Mouse (Mus musculus) kidney, adult 2 months (tissue): ENCODE data around the gene Aicda. TPM values are rescaled to one million over a fixed set of nuclear protein-coding genes. Genes with fewer than 3 reads are reported as not detected.
"Not testable (repeated sequence)": the region's sequence is repeated elsewhere in the genome, so short reads cannot be mapped to it uniquely, and the experiment has no call there.

Source experiments
- DNase-seq: peaks from one replicate; pipeline ENCODE4 v3.0.0; 2021
- H3K27ac ChIP-seq: fragments of 200-500 bp; 2 replicates; pipeline ENCODE4 v1.5.1; 2012; ENCODE audit warnings: low read depth, low read length, control low read depth, inconsistent platforms; ENCODE audit not compliant: insufficient read depth
- H3K27me3 ChIP-seq: fragments of 200-500 bp; replicated peaks from 2 replicates; pipeline ENCODE4 v1.6.1; 2012; ENCODE audit warnings: mild to moderate bottlenecking, moderate library complexity, low read length, inconsistent platforms; ENCODE audit not compliant: control insufficient read depth, insufficient read depth
- H3K36me3 ChIP-seq: fragments of 200-500 bp; 2 replicates; pipeline ENCODE4 v1.6.1; 2012; ENCODE audit warnings: mild to moderate bottlenecking, moderate library complexity, low read length, inconsistent platforms; ENCODE audit not compliant: control insufficient read depth, insufficient read depth
- H3K4me1 ChIP-seq: fragments of 200-500 bp; 2 replicates; pipeline ENCODE4 v1.6.1; 2011; ENCODE audit warnings: low read length; ENCODE audit not compliant: control insufficient read depth, insufficient read depth
- H3K4me3 ChIP-seq: fragments of 200-500 bp; 2 replicates; pipeline ENCODE4 v1.5.1; 2011; ENCODE audit warnings: mild to moderate bottlenecking, low read depth, low read length, control low read depth; ENCODE audit not compliant: insufficient read depth
- CTCF ChIP-seq: fragments of 200-500 bp; conservative IDR thresholded peaks from 2 replicates; pipeline ENCODE4 v1.5.1; 2011; ENCODE audit warnings: low read depth, mild to moderate bottlenecking, control low read depth, low read length, moderate library complexity, mixed read lengths; ENCODE audit not compliant: insufficient read depth, insufficient read length
- POLR2A ChIP-seq: fragments of 200-500 bp; IDR thresholded peaks from one replicate; pipeline ENCODE4 v1.6.1; 2011; ENCODE audit warnings: low read depth, low read length, control low read depth
- whole genome bisulfite sequencing: fragments of 180-500 bp; shearing (Covaris S2); methylation state at CpG from one replicate; pipeline ENCODE4 v1.1.7; 2018; 5-methylcytosine and 5-hydroxymethylcytosine counted together
- polyA plus RNA-seq: library from polyadenylated mRNA; depleted of rRNA; stranded (reverse); fragments of >200 nt; gene quantifications from 2 replicates; pipeline ENCODE4 v1.2.3, GENCODE M21; 2012

Gene Aicda
- polyA plus RNA-seq, 1 experiment, result not detected

GRCm38 (mm10) chr6:122532883-122533302 lies 20.7 kb upstream of the Aicda start:
- 2% methylated on average over 4 of the region's 4 CpGs for WGBS
- DNase-seq, result peak; percentile 95
- no peak overlapping the region for H3K4me3 ChIP-seq

DNA sequence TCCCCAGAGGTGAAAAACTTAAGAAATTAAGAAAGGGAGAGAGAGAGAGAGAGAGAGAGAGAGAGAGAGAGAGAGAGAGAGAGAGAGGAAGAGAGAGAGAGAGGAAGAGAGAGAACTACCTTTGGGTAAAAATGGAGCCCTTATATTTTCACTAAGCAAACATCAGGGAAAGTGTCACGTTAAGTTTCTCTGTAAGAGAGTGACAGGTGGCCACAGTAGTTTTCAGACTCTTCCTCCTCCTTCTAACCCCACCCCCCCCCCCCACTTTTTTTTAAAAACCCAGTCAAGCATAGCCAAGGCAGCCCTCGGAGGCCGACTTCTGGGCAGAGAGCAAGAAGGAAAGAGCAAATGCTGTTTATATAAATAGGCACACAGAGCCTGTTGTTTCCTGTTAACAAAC lies 19.6 kb upstream of the Aicda start:
- WGBS, result 18% methylated on average over 3 of the region's 3 CpGs
- Histone ChIP-seq H3K36me3 (no peaks in the 10 kb centered on the region), H3K27ac (peak overlapping the region; percentile 72; the same call in 1 of the 2 replicates), H3K4me1 (peaks cover 3% of the 10 kb centered on the region; the same call in 1 of the 2 replicates), H3K27me3 (no peaks in the 10 kb centered on the region), H3K4me3 (no peak overlapping the region)
- TF ChIP-seq CTCF (no peak), POLR2A (no peak)
- DNase-seq, result peak; percentile 46

More at GRCm38 (mm10) chr6:122532883-122533302, 20.7 kb upstream of the Aicda start:
- H3K4me1 ChIP-seq, result peaks cover 3% of the 10 kb centered on the region; the same call in 1 of the 2 replicates
- no peaks in the 10 kb centered on the region for H3K36me3 ChIP-seq
- TF ChIP-seq POLR2A (no peak), CTCF (no peak)
- no peak overlapping the region for H3K27ac ChIP-seq
- H3K27me3 ChIP-seq, result no peaks in the 10 kb centered on the region

DNA sequence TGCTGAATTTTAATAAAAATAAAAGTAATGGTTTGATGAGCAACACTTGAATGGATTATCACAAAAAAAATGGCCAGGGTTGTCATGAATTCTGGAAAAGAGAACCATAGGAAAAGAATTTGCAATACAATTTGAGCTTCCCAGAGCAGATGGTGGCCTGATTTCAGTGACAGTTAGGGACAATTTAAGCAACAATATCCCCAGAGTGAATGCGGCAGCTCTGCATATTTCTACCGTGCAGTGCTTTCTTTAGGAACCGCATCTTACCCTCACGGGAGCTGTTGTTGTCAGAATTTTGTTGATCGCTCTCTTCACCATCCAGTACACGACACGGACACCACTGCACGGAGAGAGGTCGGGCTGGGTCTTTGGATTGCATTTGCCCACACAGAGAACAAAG lies 14.0 kb upstream of the Aicda start:
- H3K36me3 ChIP-seq, result no peaks in the 10 kb centered on the region
- no peak for TF ChIP-seq CTCF
- TF ChIP-seq POLR2A, result no peak
- H3K4me1 ChIP-seq, result no peaks in the 10 kb centered on the region
- no peak for DNase-seq
- no peak overlapping the region for H3K4me3 ChIP-seq
- no peak overlapping the region for H3K27ac ChIP-seq
- no peaks in the 10 kb centered on the region for H3K27me3 ChIP-seq
- WGBS, result 90% methylated on average over 9 of the region's 9 CpGs

DNA sequence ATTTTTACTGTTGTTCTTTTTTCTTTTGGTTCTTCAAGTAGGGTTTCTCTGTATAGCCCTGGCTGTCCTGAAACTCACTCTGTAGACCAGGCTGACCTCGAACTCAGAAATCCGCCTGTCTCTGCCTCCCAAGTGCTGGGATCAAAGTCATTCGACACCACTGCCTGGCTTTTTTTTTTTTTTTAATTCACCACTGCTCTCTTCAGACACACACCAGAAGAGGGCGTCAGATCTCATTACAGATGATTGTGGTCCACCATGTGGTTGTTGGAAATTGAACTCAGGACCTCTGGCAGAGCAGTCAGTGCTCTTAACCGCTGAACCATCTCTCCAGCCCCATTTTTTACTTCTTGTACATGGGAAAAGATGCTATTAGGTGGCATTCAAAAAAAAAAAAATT lies 11.1 kb upstream of the Aicda start:
- not testable (repeated sequence) for H3K4me3 ChIP-seq, DNase-seq
- 81% methylated on average over 5 of the region's 5 CpGs for WGBS

DNA sequence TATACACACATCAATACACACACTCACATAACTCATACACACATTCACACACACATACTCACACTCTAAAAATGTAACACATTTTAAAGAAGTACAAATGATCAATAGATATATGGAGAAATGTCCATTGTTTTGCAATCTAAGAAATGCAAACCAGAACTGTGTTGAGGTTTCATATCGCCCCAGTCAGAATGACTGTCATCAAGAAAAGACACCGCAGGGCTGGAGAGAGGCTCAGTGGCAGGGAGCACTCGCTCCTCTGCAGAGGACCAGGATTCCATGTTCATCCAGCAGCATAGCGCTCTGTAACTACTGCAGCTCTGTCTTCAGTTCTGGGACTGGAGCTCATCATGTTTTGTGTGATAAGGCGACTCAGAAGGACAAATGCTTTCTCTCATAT lies 10.0 kb upstream of the Aicda start:
- WGBS, result 87% methylated on average over 5 of the region's 5 CpGs
- no peaks in the 10 kb centered on the region for H3K36me3 ChIP-seq
- no peak for DNase-seq
- no peak overlapping the region for H3K4me3 ChIP-seq
- H3K27ac ChIP-seq, result no peak overlapping the region
- TF ChIP-seq CTCF (no peak), POLR2A (no peak)
- H3K4me1 ChIP-seq, result no peaks in the 10 kb centered on the region
- H3K27me3 ChIP-seq, result no peaks in the 10 kb centered on the region

More for the DNA sequence above, 11.1 kb upstream of the Aicda start:
- H3K36me3 ChIP-seq, H3K4me1 ChIP-seq, H3K27ac ChIP-seq, H3K27me3 ChIP-seq: not testable (repeated sequence)

DNA sequence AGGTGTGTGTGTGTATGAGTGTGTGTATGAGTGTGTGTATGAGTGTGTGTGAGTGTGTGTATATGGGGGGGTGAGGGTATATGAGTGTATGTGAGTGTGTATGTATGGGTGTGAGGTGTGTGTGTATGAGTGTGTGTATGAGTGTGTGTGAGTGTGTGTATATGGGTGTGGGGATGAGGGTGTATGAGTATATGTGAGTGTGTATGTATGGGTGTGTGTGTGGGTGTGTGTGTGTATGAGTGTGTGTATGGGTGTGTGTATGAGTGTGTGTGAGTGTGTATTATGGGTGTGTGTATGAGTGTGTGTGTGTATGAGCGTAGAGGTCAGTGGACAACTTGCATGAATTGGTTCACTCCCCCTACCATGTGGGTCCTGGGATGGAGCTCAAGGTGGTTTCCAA lies 8.9 kb upstream of the Aicda start:
- Histone ChIP-seq H3K27me3 (no peaks in the 10 kb centered on the region), H3K4me3 (no peak overlapping the region), H3K36me3 (no peaks in the 10 kb centered on the region), H3K4me1 (no peaks in the 10 kb centered on the region), H3K27ac (no peak overlapping the region)
- no peak for DNase-seq
- 94% methylated on average over 1 of the region's 1 CpGs for WGBS
- TF ChIP-seq CTCF (no peak), POLR2A (no peak)

- H3K27ac ChIP-seq, result no peak overlapping the region
- TF ChIP-seq CTCF, result no peak
- no peak for TF ChIP-seq POLR2A
- no peaks in the 10 kb centered on the region for H3K27me3 ChIP-seq
- WGBS, result 61% methylated on average over 9 of the region's 9 CpGs
- H3K36me3 ChIP-seq, result no peaks in the 10 kb centered on the region
- H3K4me1 ChIP-seq, result no peaks in the 10 kb centered on the region
- peak; percentile 9 for DNase-seq
- no peak overlapping the region for H3K4me3 ChIP-seq
Measured at GRCm38 (mm10) chr6:122545289-122545882, 8.2 kb upstream of the Aicda start.
